Mouse (Mus musculus) forebrain, embryonic 13.5 days (tissue): ENCODE measurements around the gene Hsd17b7. TPM values are rescaled to one million over a fixed set of nuclear protein-coding genes. Genes with fewer than 3 reads are reported as not detected.
"Not testable (repeated sequence)": the region's sequence is repeated elsewhere in the genome, so short reads cannot be mapped to it uniquely, and the experiment has no call there.

ENCODE experiments used
- ATAC-seq: fragments of 200-750 bp; cut with Nextera tagmentation; 2 replicates; pipeline ENCODE4 v1.8.0; 2017
- H3K27ac ChIP-seq: fragments of 300-500 bp; sonication (generic); 2 replicates; pipeline ENCODE4 v1.5.1; 2015; ENCODE audit warnings: inconsistent platforms, mild to moderate bottlenecking, moderate library complexity
- H3K27me3 ChIP-seq: fragments of 300-500 bp; sonication (generic); 2 replicates; pipeline ENCODE4 v1.6.1; 2015; ENCODE audit warnings: mild to moderate bottlenecking, inconsistent platforms
- H3K36me3 ChIP-seq: fragments of 300-500 bp; sonication (generic); 2 replicates; pipeline ENCODE4 v1.6.1; 2015; ENCODE audit warnings: mild to moderate bottlenecking, inconsistent platforms; ENCODE audit not compliant: poor library complexity, severe bottlenecking
- H3K4me1 ChIP-seq: fragments of 300-500 bp; sonication (generic); 2 replicates; pipeline ENCODE4 v1.6.1; 2015; ENCODE audit warnings: inconsistent platforms
- H3K4me2 ChIP-seq: fragments of 300-500 bp; sonication (generic); 2 replicates; pipeline ENCODE4 v1.6.1; 2015; ENCODE audit warnings: inconsistent platforms, mild to moderate bottlenecking, moderate library complexity
- H3K4me3 ChIP-seq: fragments of 300-500 bp; sonication (generic); 2 replicates; pipeline ENCODE4 v1.5.1; 2015; ENCODE audit warnings: mild to moderate bottlenecking, inconsistent platforms
- H3K9ac ChIP-seq: fragments of 300-500 bp; sonication (generic); 2 replicates; pipeline ENCODE4 v1.6.1; 2015; ENCODE audit warnings: mild to moderate bottlenecking, inconsistent platforms
- H3K9me3 ChIP-seq: fragments of 300-500 bp; sonication (generic); replicated peaks from 2 replicates; pipeline ENCODE4 v1.6.1; 2016; ENCODE audit warnings: inconsistent platforms
- WGBS: fragments of 180-500 bp; shearing (Covaris S2); methylation state at CpG from one replicate; pipeline ENCODE4 v1.1.7; 2015; 5-methylcytosine and 5-hydroxymethylcytosine counted together
- polyA plus RNA-seq: library from polyadenylated mRNA; unstranded; fragments of >200 nt; fragmentation: Nextera tagmentation; extraction: Ambion mirVana; gene quantifications from 2 replicates; pipeline ENCODE4 v1.2.1, GENCODE M21; 2015

Hsd17b7 gene
- 14.2 and 18.1 TPM in 2 replicates for polyA plus RNA-seq

GRCm38 (mm10) chr1:169968792-169969515, at the start of gene Hsd17b7:
Gene Hsd17b7 (minus strand): TSS chr1:169969241.
- Histone ChIP-seq H3K9me3 (no peaks in the 10 kb centered on the region), H3K4me2 (peak within 1 kb of the TSS; percentile 75), H3K4me3 (peak within 1 kb of the TSS; percentile 61), H3K9ac (peak within 1 kb of the TSS; percentile 61), H3K27ac (peak within 1 kb of the TSS; percentile 55), H3K4me1 (peaks cover 19% of the 10 kb centered on the region), H3K27me3 (no peaks in the 10 kb centered on the region), H3K36me3 (peaks cover 26% of the 10 kb centered on the region)
- WGBS, result under 1% methylated on average over 48 of the region's 48 CpGs
- ATAC-seq, result peak; percentile 100

- Histone ChIP-seq H3K36me3 (no peaks in the 10 kb centered on the region), H3K4me1 (no peaks in the 10 kb centered on the region), H3K9me3 (peaks cover 38% of the 10 kb centered on the region), H3K4me3 (no peak overlapping the region), H3K4me2 (no peak overlapping the region), H3K27ac (no peak overlapping the region), H3K9ac (no peak overlapping the region), H3K27me3 (no peaks in the 10 kb centered on the region)
- ATAC-seq, result no peak
- 89% methylated on average over 3 of the region's 3 CpGs for WGBS
These were observed 45.7 kb upstream of the Hsd17b7 start for GRCm38 (mm10) chr1:170014784-170015183.

GRCm38 (mm10) chr1:170010716-170011505, 41.9 kb upstream of the Hsd17b7 start:
- Histone ChIP-seq H3K27ac (no peak overlapping the region), H3K4me1 (no peaks in the 10 kb centered on the region), H3K4me2 (no peak overlapping the region), H3K4me3 (no peak overlapping the region), H3K36me3 (no peaks in the 10 kb centered on the region), H3K27me3 (no peaks in the 10 kb centered on the region), H3K9ac (no peak overlapping the region), H3K9me3 (peaks cover 3% of the 10 kb centered on the region; the same call in 1 of the 2 replicates)
- no peak for ATAC-seq
- WGBS, result 93% methylated on average over 15 of the region's 15 CpGs

GRCm38 (mm10) chr1:170009296-170009695, 40.3 kb upstream of the Hsd17b7 start:
- WGBS, result 97% methylated on average over 1 of the region's 1 CpGs
- H3K27me3 ChIP-seq, result no peaks in the 10 kb centered on the region
- no peak overlapping the region for H3K4me3 ChIP-seq
- no peak overlapping the region for H3K9ac ChIP-seq
- no peak for ATAC-seq
- no peak overlapping the region for H3K4me2 ChIP-seq
- H3K27ac ChIP-seq, result no peak overlapping the region
- no peaks in the 10 kb centered on the region for H3K36me3 ChIP-seq
- no peaks in the 10 kb centered on the region for H3K4me1 ChIP-seq
- H3K9me3 ChIP-seq, result no peaks in the 10 kb centered on the region

- no peak overlapping the region for H3K9ac ChIP-seq
- no peak overlapping the region for H3K4me3 ChIP-seq
- no peaks in the 10 kb centered on the region for H3K27me3 ChIP-seq
- H3K9me3 ChIP-seq, result no peaks in the 10 kb centered on the region
- 91% methylated on average over 13 of the region's 13 CpGs for WGBS
- H3K27ac ChIP-seq, result no peak overlapping the region
- no peak for ATAC-seq
- H3K4me1 ChIP-seq, result no peaks in the 10 kb centered on the region
- no peak overlapping the region for H3K4me2 ChIP-seq
- H3K36me3 ChIP-seq, result no peaks in the 10 kb centered on the region
These were observed 39.6 kb upstream of the Hsd17b7 start for GRCm38 (mm10) chr1:170008432-170009220.

GRCm38 (mm10) chr1:170006516-170006915, 37.5 kb upstream of the Hsd17b7 start:
- ATAC-seq, result no peak
- Histone ChIP-seq H3K4me3 (no peak overlapping the region), H3K9me3 (no peaks in the 10 kb centered on the region), H3K4me1 (no peaks in the 10 kb centered on the region), H3K4me2 (no peak overlapping the region), H3K27ac (no peak overlapping the region), H3K36me3 (no peaks in the 10 kb centered on the region), H3K9ac (no peak overlapping the region), H3K27me3 (no peaks in the 10 kb centered on the region)
- WGBS, result 79% methylated on average over 5 of the region's 5 CpGs

- no peaks in the 10 kb centered on the region for H3K4me1 ChIP-seq
- H3K36me3 ChIP-seq, result no peaks in the 10 kb centered on the region
- no peaks in the 10 kb centered on the region for H3K27me3 ChIP-seq
- no peak overlapping the region for H3K4me3 ChIP-seq
- no peak overlapping the region for H3K4me2 ChIP-seq
- no peak overlapping the region for H3K9ac ChIP-seq
- ATAC-seq, result no peak
- H3K27ac ChIP-seq, result no peak overlapping the region
- 68% methylated on average over 3 of the region's 3 CpGs for WGBS
- H3K9me3 ChIP-seq, result no peaks in the 10 kb centered on the region
These were observed 36.3 kb upstream of the Hsd17b7 start for GRCm38 (mm10) chr1:170005297-170005696.

- WGBS, result 85% methylated on average over 6 of the region's 6 CpGs
- ATAC-seq, result not testable (repeated sequence)
These were observed 24.9 kb upstream of the Hsd17b7 start for GRCm38 (mm10) chr1:169993901-169994300.

GRCm38 (mm10) chr1:169986166-169986565, 17.1 kb upstream of the Hsd17b7 start:
- ATAC-seq, result no peak
- no peaks in the 10 kb centered on the region for H3K9me3 ChIP-seq
- H3K27ac ChIP-seq, result no peak overlapping the region
- no peak overlapping the region for H3K9ac ChIP-seq
- WGBS, result 50% methylated on average over 1 of the region's 1 CpGs
- H3K27me3 ChIP-seq, result no peaks in the 10 kb centered on the region
- H3K4me2 ChIP-seq, result no peak overlapping the region
- no peak overlapping the region for H3K4me3 ChIP-seq
- no peaks in the 10 kb centered on the region for H3K4me1 ChIP-seq
- H3K36me3 ChIP-seq, result no peaks in the 10 kb centered on the region

More at GRCm38 (mm10) chr1:169993901-169994300, 24.9 kb upstream of the Hsd17b7 start:
- H3K4me2 ChIP-seq, H3K4me1 ChIP-seq, H3K4me3 ChIP-seq, H3K9me3 ChIP-seq, H3K9ac ChIP-seq, H3K27me3 ChIP-seq, H3K27ac ChIP-seq, H3K36me3 ChIP-seq: not testable (repeated sequence)

GRCm38 (mm10) chr1:169977621-169978020, 8.6 kb upstream of the Hsd17b7 start:
- Histone ChIP-seq H3K4me2 (no peak overlapping the region), H3K36me3 (no peaks in the 10 kb centered on the region), H3K4me1 (no peaks in the 10 kb centered on the region), H3K4me3 (no peak overlapping the region), H3K9me3 (no peaks in the 10 kb centered on the region), H3K27ac (no peak overlapping the region), H3K9ac (no peak overlapping the region), H3K27me3 (no peaks in the 10 kb centered on the region)
- WGBS, result 82% methylated on average over 4 of the region's 4 CpGs
- ATAC-seq, result no peak

- H3K27me3 ChIP-seq, result no peaks in the 10 kb centered on the region
These were observed 3.0 kb upstream of the Hsd17b7 start for GRCm38 (mm10) chr1:169971998-169972397.

GRCm38 (mm10) chr1:169970936-169971335, 1.9 kb upstream of the Hsd17b7 start:
- Histone ChIP-seq H3K9ac (no peak overlapping the region), H3K27me3 (no peaks in the 10 kb centered on the region), H3K27ac (no peak overlapping the region), H3K36me3 (peaks cover 6% of the 10 kb centered on the region), H3K4me3 (no peak overlapping the region), H3K4me1 (peaks cover 19% of the 10 kb centered on the region), H3K4me2 (no peak overlapping the region), H3K9me3 (no peaks in the 10 kb centered on the region)
- ATAC-seq, result no peak
- WGBS, result 94% methylated on average over 4 of the region's 4 CpGs

More at GRCm38 (mm10) chr1:169971998-169972397, 3.0 kb upstream of the Hsd17b7 start:
- Histone ChIP-seq H3K4me1 (peaks cover 19% of the 10 kb centered on the region), H3K36me3 (no peaks in the 10 kb centered on the region), H3K9ac (no peak overlapping the region), H3K4me2 (no peak overlapping the region), H3K27ac (no peak overlapping the region), H3K9me3 (no peaks in the 10 kb centered on the region), H3K4me3 (no peak overlapping the region)
- ATAC-seq, result no peak
- WGBS, result 92% methylated on average over 2 of the region's 2 CpGs
